Mouse (Mus musculus) cerebral cortex, adult 2 months (tissue): ENCODE data around the gene Pold4.

ENCODE experiments used
- WGBS: fragments of 180-500 bp; shearing (Covaris S2); methylation state at CpG from one replicate; pipeline ENCODE4 v1.1.7; 2018; 5-methylcytosine and 5-hydroxymethylcytosine counted together

Pold4 gene

GRCm38 (mm10) chr19:4203604-4204326 lies 27.9 kb upstream of the Pold4 start:
- 24% methylated on average over 13 of the region's 13 CpGs for WGBS

GRCm38 (mm10) chr19:4204889-4205288 lies 26.8 kb upstream of the Pold4 start:
- WGBS: 54% methylated on average over 4 of the region's 4 CpGs

- 9% methylated on average over 2 of the region's 2 CpGs for WGBS
Observed at GRCm38 (mm10) chr19:4206971-4207370, 24.7 kb upstream of the Pold4 start.

GRCm38 (mm10) chr19:4208563-4208962 lies 23.1 kb upstream of the Pold4 start:
- WGBS: 84% methylated on average over 5 of the region's 5 CpGs

- WGBS: 76% methylated on average over 4 of the region's 4 CpGs
Observed at GRCm38 (mm10) chr19:4211891-4212588, 19.7 kb upstream of the Pold4 start.

DNA sequence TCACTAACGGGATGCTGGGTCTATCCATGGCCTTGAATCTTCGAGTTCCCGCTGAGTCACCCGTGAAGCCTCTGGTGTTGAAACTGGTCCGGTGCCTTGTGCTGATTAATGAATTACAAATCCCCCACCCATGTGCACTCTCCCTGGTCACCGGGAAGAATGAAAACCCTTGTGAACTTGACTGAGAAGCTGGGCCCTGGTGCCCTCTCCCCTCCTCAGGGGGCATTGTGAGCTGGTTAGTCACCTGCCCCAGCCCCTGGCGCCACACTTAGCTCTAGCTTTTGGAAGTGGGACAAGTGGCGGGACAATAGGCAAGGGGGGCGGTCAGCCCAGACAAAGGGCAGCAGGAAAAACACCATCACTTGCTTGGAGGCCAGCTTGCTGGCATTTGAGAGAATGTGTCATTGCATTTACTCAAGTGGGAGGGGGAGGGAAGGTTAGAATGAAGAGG lies 18.1 kb upstream of the Pold4 start:
- 38% methylated on average over 9 of the region's 9 CpGs for WGBS

DNA sequence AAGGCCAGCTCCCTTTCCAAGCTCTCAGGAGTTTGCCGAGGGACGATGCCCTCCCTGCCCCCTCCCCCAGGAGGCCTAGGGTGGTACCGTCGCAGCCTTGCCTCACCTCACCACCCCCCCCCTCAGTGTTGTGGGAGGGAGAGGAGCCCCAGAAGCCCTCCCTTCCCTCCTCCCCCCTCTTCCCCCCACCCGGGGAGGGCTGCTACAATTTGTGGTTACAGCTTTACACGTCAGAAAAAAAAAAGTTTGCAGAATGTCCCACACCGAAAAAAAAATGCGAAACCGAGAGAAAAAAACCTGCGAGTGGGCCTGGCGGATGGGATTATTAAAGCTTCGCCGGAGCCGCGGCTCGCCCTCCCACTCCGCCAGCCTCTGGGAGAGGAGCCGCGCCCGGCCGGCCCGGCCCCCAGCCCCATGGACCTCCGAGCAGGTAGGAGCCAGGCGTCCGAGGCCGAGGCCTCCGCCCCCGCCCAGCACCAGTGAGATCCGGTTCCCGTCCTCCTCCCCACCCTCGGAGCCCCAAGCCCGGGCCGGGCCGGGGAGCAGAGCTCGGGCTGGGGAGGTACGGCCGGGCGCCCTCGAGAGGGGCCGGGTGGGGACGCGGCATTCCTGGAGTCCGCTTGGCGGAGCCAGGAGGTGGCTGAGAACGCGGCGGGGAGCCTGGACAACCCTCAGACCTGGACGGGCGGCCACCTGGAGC lies 17.5 kb upstream of the Pold4 start, which contains the start of the genes Clcf1 and AC109138.7:
Gene Clcf1 (plus strand): TSS at position 168 of the 700 bp plus-strand sequence.
Gene AC109138.7 (plus strand): TSS at position 287 of the 700 bp plus-strand sequence.
- WGBS: 2% methylated on average over 49 of the region's 49 CpGs

GRCm38 (mm10) chr19:4214771-4215450 lies 16.8 kb upstream of the Pold4 start:
- under 1% methylated on average over 56 of the region's 81 CpGs for WGBS

GRCm38 (mm10) chr19:4215451-4215840 lies 16.3 kb upstream of the Pold4 start:
- 9% methylated on average over 16 of the region's 21 CpGs for WGBS

DNA sequence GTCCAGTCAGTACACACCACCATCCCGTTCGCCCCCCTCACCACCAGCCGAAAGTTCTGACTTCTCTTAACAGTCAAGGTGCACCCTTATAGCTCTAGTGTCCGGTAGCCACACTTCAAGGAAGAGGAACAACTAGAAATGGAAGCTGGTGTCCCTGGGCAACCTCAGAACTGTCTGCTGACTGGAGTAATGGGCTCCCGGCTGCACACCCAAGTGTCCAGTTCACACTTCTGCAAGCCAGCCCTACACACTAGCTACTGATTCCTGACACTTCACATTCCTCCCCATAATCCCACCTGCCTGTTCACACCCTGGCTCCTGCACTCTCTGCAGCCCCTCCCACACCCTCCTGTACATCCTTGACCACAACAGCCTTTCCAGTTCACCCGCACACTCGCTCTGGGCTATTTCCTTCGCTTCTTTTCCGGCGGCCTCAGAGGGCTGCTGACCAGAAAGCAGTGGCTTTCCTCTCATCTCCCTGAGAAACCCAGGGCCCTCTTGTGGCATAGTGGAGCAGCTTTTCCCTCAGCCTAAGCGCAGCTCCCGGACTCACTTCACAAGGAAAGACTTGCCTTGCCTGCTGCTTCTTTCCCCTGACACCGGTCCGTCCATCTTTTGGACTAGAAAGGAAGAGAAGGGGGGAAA lies 15.5 kb upstream of the Pold4 start:
- 28% methylated on average over 14 of the region's 14 CpGs for WGBS

GRCm38 (mm10) chr19:4217140-4217539 lies 14.6 kb upstream of the Pold4 start:
- WGBS: 47% methylated on average over 5 of the region's 5 CpGs

DNA sequence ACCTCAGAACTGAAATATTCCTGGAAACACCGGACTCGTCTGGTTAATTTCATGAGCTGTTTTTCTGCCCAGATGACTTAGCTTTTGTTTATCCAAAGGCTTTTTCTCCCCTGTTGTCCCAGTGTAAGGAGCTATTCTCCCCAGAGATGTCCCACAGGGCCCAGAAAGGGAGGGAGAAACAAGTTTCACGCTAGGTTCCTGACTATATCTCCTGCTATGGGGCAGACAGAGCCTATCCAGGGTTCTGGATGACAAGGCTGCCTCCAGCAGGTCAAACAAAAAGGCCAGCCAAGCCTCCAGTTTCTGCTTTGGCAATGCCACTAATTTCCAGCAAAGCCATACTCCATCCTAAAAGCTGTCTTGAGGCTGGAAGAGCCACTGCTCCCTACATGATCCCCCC lies 13.8 kb upstream of the Pold4 start:
- WGBS: 69% methylated on average over 3 of the region's 3 CpGs

DNA sequence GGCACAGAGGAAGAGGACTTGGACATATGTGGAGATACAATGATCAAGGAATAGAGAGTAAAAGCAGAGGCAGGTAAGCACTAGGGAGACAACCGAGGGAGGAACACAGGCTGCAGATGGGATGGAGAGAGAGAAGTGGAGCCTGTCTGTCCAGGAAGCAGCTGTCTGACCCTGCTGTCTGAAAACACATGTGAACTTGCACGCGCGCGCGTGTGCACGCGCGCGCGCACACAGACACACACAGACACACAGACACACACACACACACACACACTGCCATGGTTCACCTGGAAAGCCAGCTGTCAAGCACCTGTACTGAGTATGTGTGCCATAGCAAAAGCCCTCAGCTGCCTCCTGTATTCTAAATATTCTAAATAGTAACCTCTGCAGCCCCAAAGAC lies 13.4 kb upstream of the Pold4 start:
- WGBS: 95% methylated on average over 11 of the region's 11 CpGs

DNA sequence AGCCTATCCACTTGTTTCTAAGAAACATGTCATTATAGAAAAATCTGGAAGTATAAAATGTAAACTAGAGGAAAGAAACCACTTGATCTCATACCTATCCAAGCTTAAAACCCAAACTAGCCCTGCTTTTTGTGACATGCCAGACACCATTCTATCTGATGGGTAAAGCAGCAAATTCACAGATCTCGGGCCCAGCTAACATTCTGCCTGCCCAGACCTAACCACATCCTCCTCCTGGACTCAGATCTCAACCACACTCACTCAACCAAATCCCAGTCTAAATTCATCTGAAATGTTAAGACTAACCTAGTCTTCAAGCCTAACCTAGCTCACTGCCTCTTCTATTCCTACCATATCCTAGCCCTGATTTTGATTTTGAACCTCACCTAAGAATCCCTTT lies 12.9 kb upstream of the Pold4 start:
- WGBS: 88% methylated on average over 1 of the region's 1 CpGs

DNA sequence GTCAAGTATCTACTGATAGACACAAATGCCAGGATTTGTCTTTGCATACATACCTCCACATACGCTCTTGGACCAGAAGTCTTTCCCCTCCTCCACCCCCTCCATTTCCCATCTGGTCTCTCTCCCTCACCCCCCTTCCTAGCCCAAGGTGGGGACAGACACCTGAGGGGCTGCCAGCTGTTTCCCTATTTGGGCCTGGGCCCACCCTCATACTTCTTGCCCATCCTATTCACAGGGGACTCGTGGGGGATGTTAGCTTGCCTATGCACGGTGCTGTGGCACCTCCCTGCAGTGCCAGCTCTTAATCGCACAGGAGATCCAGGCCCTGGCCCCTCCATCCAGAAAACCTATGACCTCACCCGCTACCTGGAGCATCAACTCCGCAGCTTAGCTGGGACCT lies 11.8 kb upstream of the Pold4 start:
- WGBS: 87% methylated on average over 6 of the region's 6 CpGs

DNA sequence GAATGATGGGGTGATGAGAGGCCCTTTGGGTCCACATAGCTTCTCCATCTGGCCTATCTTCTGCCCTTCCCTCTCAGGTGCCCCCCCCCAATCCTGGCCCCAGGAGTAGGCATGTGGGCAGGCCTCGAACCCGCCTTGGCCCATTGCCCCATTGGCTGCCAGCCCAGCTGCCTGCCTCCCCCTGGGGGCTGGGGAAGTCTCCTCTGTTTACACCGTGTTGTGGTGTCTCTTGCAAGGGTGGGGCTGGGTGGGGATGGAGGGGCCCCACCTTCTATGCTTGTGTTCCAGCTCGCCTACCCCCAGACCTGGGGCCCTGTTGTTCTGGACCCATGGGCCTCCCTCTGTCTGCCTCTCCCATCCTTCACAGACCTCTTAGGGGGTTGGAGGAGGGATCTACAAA lies 11.3 kb upstream of the Pold4 start:
- 39% methylated on average over 4 of the region's 4 CpGs for WGBS

- 48% methylated on average over 14 of the region's 14 CpGs for WGBS
Observed at GRCm38 (mm10) chr19:4220957-4221743, 10.5 kb upstream of the Pold4 start.

DNA sequence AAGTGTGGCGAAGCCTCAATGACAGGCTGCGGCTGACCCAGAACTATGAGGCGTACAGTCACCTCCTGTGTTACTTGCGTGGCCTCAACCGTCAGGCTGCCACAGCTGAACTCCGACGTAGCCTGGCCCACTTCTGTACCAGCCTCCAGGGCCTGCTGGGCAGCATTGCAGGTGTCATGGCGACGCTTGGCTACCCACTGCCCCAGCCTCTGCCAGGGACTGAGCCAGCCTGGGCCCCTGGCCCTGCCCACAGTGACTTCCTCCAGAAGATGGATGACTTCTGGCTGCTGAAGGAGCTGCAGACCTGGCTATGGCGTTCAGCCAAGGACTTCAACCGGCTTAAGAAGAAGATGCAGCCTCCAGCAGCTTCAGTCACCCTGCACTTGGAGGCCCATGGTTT lies 9.5 kb upstream of the Pold4 start:
- WGBS: 83% methylated on average over 11 of the region's 11 CpGs

DNA sequence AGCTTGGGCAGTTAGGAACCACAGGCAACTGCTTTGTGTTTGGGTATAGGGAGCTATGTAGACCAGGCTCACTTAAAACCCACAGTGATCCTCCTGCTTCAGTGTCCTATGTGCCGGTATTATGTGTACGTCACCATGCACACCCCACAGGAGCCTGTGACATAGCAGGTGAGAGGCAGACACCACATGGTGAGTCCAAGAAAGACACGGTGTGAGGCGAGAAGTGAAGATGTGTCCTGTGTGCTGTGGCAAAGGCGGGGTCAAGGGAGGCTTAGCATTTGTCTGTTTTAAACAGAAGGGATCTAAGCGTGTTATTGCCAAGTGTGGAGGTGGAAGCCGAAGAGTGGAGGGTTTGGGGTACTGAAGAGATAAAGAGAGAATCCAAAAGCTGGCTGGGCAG lies 4.9 kb upstream of the Pold4 start:
- WGBS: 79% methylated on average over 7 of the region's 7 CpGs

- 87% methylated on average over 5 of the region's 5 CpGs for WGBS
Observed at GRCm38 (mm10) chr19:4227446-4227845, 4.3 kb upstream of the Pold4 start.
